Mouse (Mus musculus): ENCODE measurements around the gene Gm13277.
"Not testable (repeated sequence)": the region's sequence is repeated elsewhere in the genome, so short reads cannot be mapped to it uniquely, and the experiment has no call there.

Gm13277 gene

GRCm38 (mm10) chr4:88788402-88788801 lies at the start of gene Gm13277:
Gm13277 (plus strand) TSS chr4:88788632.
- DNase-seq (ENCODE audit: low spot score), result peak; percentile 67

GRCm38 (mm10) chr4:88739036-88739435 lies 49.4 kb upstream of the Gm13277 start:
- DNase-seq (ENCODE audit: low spot score), result no peak

GRCm38 (mm10) chr4:88741426-88741825 lies 47.0 kb upstream of the Gm13277 start:
- DNase-seq (ENCODE audit: low spot score), result no peak

- DNase-seq (ENCODE audit: low spot score), result no peak
Observed at GRCm38 (mm10) chr4:88742771-88743371, 45.6 kb upstream of the Gm13277 start.

GRCm38 (mm10) chr4:88744207-88744606 lies 44.2 kb upstream of the Gm13277 start:
- no peak for DNase-seq (ENCODE audit: low spot score)

GRCm38 (mm10) chr4:88749926-88750325 lies 38.5 kb upstream of the Gm13277 start:
- no peak for DNase-seq (ENCODE audit: low spot score)

GRCm38 (mm10) chr4:88754818-88755340 lies 33.6 kb upstream of the Gm13277 start, which contains the start of gene Gm13271:
Gm13271 (plus strand) TSS chr4:88754868.
- peak; percentile 76 for DNase-seq (ENCODE audit: low spot score)

GRCm38 (mm10) chr4:88756581-88757513 lies 31.6 kb upstream of the Gm13277 start:
- not testable (repeated sequence) for DNase-seq (ENCODE audit: low spot score)

GRCm38 (mm10) chr4:88757628-88758031 lies 30.8 kb upstream of the Gm13277 start:
- peak; percentile 95 for DNase-seq (ENCODE audit: low spot score)

- DNase-seq (ENCODE audit: low spot score), result peak; percentile 41
Observed at GRCm38 (mm10) chr4:88758751-88759150, 29.7 kb upstream of the Gm13277 start.

GRCm38 (mm10) chr4:88759610-88760268 lies 28.7 kb upstream of the Gm13277 start, which contains the start of gene Gm13283:
Gm13283 (plus strand) TSS chr4:88760119.
- DNase-seq (ENCODE audit: low spot score), result peak; percentile 49

- peak; percentile 56 for DNase-seq (ENCODE audit: low spot score)
Observed at GRCm38 (mm10) chr4:88760431-88760830, 28.0 kb upstream of the Gm13277 start.

GRCm38 (mm10) chr4:88761776-88762175 lies 26.7 kb upstream of the Gm13277 start:
- DNase-seq (ENCODE audit: low spot score), result peak; percentile 83

GRCm38 (mm10) chr4:88762341-88762740 lies 26.1 kb upstream of the Gm13277 start:
- DNase-seq (ENCODE audit: low spot score), result not testable (repeated sequence)

- not testable (repeated sequence) for DNase-seq (ENCODE audit: low spot score)
Observed at GRCm38 (mm10) chr4:88763384-88764018, 24.9 kb upstream of the Gm13277 start.

GRCm38 (mm10) chr4:88773534-88773933 lies 14.9 kb upstream of the Gm13277 start, which contains the start of gene Gm13290:
Gm13290 (plus strand) TSS chr4:88773834.
- DNase-seq (ENCODE audit: low spot score), result not testable (repeated sequence)

- not testable (repeated sequence) for DNase-seq (ENCODE audit: low spot score)
Observed at GRCm38 (mm10) chr4:88776622-88777021, 11.8 kb upstream of the Gm13277 start, which contains the start of gene Gm13289. Gm13289 (plus strand) TSS chr4:88776922.

- not testable (repeated sequence) for DNase-seq (ENCODE audit: low spot score)
Observed at GRCm38 (mm10) chr4:88779550-88779949, 8.9 kb upstream of the Gm13277 start, which contains the start of gene Gm13272. Gm13272 (plus strand) TSS chr4:88779850.

- DNase-seq (ENCODE audit: low spot score), result not testable (repeated sequence)
Observed at GRCm38 (mm10) chr4:88780320-88780719, 8.1 kb upstream of the Gm13277 start.

GRCm38 (mm10) chr4:88781831-88782230 lies 6.6 kb upstream of the Gm13277 start, which contains the start of gene Ifnz:
Ifnz (plus strand) TSS chr4:88782131.
- not testable (repeated sequence) for DNase-seq (ENCODE audit: low spot score)

- not testable (repeated sequence) for DNase-seq (ENCODE audit: low spot score)
Observed at GRCm38 (mm10) chr4:88782335-88782734, 6.1 kb upstream of the Gm13277 start.

All from layer of hippocampus, adult 11-12 months (tissue).